Mouse (Mus musculus): ENCODE measurements at regions not wholly inside any gene's neighbourhood (a gene's known extent, or its start where the extent isn't known, plus 50 kb on each side); places are given as distances from the start of the nearest gene placed in this dataset.

DNA sequence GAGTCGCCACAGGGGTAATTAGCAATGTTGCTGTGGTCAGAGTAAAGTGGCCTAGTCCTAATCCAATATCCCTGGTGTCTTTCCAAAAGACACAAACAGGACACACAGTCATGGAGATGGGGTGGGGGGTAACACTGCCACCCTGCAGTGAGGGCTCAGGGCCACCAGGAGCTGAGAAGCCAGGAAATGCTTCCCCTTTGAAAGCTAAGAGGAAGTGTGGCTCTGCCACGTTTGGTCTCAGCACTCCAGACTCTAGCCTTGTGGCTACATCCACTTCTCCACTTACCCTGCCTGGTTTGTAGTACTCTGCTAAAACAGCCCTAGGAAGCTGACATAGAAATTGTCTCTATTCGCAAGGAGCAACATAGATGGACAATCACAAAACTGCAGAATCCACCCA, 110.4 kb upstream of the Gm12830 start:
- TF ChIP-seq CTCF (IDR thresholded peaks at IDR 0.05; ENCODE audit: control insufficient read depth, insufficient read depth, low read length) (no peak), POLR2A (IDR thresholded peaks at IDR 0.05; ENCODE audit: borderline replicate concordance, control insufficient read depth, low read depth, low read length) (no peak)
